Mouse (Mus musculus): Measurements from ENCODE around the gene Cdk14. TPM values are rescaled to one million over a fixed set of nuclear protein-coding genes. Genes with fewer than 3 reads are reported as not detected.

Gene Cdk14
- polyA plus RNA-seq, 1 experiment from 2014 or later = 47.3 TPM

DNA sequence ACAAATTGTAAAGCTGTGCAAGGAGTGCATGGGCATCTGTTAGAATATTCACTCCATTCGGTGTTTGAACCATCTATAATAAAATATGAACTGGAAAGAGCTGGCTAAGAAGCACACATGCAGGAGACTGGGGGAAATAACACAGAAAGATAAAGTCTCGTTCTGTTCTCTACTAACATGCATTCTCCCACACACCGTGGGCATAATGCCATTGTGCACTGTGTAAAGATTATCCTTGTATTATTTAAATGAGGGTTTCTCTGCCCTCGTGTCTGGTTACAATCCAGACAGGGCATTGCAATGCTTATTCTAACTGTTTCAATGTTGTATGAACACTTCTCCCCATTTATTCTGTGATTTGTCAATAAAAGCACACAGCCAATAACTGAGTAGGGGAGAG, 18.1 kb downstream of the Cdk14 start:
- Histone ChIP-seq H3K9me3 (ENCODE audit: control insufficient read depth, low read length) (no peaks in the 10 kb centered on the region), H3K4me3 (ENCODE audit: low read length) (no peak overlapping the region), H3K36me3 (ENCODE audit: control insufficient read depth, insufficient read depth, low read length) (no peaks in the 10 kb centered on the region), H3K27me3 (replicated peaks; ENCODE audit: control insufficient read depth, insufficient read depth, low read length) (no peaks in the 10 kb centered on the region), H3K27ac (ENCODE audit: low read depth, low read length) (no peak overlapping the region), H3K9ac (ENCODE audit: low read depth, low read length) (no peak overlapping the region), H3K4me1 (ENCODE audit: control insufficient read depth, insufficient read depth, low read depth, low read length) (no peaks in the 10 kb centered on the region), H3K4me2 (ENCODE audit: low read length) (no peak overlapping the region)
- ATAC-seq = no peak
- 63% methylated on average over 4 of the region's 4 CpGs for WGBS

DNA sequence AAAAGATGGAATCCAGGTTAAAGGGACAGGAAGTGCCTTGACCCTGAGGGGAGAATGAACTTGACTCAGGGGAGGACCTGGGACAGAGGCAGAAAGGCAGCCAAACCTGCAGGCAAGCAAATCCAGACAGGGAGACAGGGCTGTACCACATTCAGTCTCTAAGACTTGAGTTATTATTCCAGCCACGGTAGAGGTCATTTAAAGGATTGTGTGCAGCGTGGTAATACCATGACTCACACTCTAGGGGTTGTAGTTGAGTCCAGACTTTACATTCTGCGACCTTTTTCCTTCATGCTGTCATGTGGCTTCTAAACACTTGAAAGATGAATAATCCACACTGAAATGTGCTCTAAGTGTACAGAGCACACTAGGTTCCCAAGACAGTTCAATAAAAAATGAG, 27.3 kb downstream of the Cdk14 start:
- no peak overlapping the region for H3K4me3 ChIP-seq (ENCODE audit: low read length)
- H3K9me3 ChIP-seq (ENCODE audit: control insufficient read depth, low read length) = no peaks in the 10 kb centered on the region
- H3K9ac ChIP-seq (ENCODE audit: low read depth, low read length) = no peak overlapping the region
- H3K36me3 ChIP-seq (ENCODE audit: control insufficient read depth, insufficient read depth, low read length) = no peaks in the 10 kb centered on the region
- no peaks in the 10 kb centered on the region for H3K4me1 ChIP-seq (ENCODE audit: control insufficient read depth, insufficient read depth, low read depth, low read length)
- no peak overlapping the region for H3K4me2 ChIP-seq (ENCODE audit: low read length)
- H3K27ac ChIP-seq (ENCODE audit: low read depth, low read length) = no peak overlapping the region
- WGBS = 41% methylated on average over 3 of the region's 3 CpGs
- H3K27me3 ChIP-seq (replicated peaks; ENCODE audit: control insufficient read depth, insufficient read depth, low read length) = no peaks in the 10 kb centered on the region
- ATAC-seq = no peak

DNA sequence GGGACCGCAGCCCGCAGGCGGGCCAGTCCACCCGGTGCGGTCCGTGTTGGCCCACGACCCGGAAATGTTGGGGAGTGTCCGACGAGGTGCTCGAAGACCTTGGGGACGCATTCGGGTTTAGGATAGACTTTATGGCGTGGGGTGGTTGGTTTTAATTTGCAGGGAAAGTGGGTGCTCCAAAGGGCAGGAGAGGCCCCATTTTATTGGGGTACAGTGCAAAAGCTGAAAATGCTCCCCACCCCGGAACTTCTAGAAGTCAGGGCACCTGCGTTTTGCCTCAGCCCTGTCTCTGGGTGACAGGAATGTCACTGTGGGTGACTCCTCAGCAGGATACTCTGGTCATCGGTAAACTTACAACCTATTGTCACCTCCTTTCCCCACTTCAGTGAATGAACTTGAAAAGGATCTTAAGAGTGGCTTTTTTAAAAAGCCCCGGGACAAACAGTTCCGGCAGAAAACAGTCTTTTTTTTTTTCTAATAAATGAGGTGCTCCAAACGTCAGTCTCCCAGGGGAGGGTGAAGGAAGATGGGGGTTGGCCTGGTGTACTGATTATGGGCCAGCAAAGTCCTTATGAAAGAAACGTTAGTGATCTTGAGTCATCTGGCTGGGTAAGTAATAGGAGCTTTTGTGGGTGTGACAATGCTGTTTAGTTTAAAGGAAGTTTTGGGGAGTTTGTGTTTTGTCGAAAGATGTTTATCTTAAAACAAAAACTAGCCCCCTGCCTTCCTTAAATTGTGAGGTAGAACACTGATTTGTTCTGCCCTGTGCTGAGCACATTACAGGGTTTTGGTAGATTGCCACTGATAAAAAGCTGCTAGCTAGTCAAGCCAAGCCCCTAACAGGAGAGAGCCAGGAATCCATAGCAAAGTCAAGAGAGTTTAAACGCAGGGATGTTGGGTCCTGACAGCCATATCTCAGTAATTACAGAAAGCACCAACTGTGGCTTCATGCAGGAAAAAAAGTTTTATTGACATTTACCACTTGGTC, 39.1 kb downstream of the Cdk14 start:
- ATAC-seq = no peak; the same call in 1 of the 2 replicates

DNA sequence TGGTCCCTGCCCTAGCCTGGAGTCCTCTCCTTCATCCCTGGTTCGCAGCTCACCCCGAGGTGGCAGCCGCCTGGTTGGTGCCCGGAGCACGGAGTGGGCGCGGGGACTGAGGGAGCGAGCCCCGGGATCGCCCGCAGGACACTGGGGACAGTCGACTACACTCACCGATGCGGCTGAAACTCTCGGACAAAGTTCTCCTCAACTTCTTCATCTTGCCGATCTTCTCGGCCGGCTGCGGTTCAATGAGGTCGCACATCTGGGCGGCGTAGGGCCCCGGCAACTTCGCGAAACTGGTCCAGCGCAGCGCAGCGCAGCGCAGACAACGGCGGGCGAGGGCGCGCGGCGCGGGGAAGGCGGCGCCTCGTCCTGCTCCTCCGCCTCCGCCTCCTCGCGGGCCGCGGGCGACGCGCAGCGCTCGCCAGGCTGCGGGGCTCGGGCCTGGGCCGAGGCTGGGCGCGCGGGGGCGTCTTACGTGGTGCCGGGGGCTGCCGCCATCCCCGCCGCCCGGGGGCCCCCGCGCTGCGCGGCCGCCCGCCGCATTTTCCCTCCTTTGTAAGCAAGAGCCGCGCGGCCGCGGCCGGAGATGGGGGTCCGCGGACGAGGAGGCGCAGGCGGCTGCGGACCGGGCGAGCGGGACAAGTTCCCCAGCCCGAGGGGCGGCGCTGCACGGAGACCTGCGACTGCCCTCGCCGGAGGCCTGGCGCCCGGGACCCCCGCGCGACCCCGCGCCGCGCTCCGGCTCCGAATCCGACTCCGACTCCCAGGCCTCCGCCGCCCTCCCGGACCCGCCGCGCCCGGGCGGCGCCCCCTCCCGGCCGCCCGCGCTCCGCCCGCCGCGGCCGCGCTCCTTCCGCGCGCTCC, 40.0 kb downstream of the Cdk14 start:
- Histone ChIP-seq H3K27me3 (replicated peaks; ENCODE audit: control insufficient read depth, insufficient read depth, low read length) (no peaks in the 10 kb centered on the region), H3K4me3 (ENCODE audit: low read length) (peak overlapping the region; percentile 50), H3K27ac (ENCODE audit: low read depth, low read length) (peak overlapping the region; percentile 94), H3K36me3 (ENCODE audit: control insufficient read depth, insufficient read depth, low read length) (no peaks in the 10 kb centered on the region), H3K4me2 (ENCODE audit: low read length) (peak overlapping the region; percentile 62), H3K9me3 (ENCODE audit: control insufficient read depth, low read length) (no peaks in the 10 kb centered on the region), H3K4me1 (ENCODE audit: control insufficient read depth, insufficient read depth, low read depth, low read length) (peaks cover 12% of the 10 kb centered on the region), H3K9ac (ENCODE audit: low read depth, low read length) (peak overlapping the region; percentile 88)
- WGBS = 0% methylated on average over 75 of the region's 128 CpGs
- ATAC-seq = peak; percentile 94

More for the DNA sequence above, 39.1 kb downstream of the Cdk14 start:
- Histone ChIP-seq H3K4me2 (ENCODE audit: low read length) (peak overlapping the region; percentile 62), H3K9ac (ENCODE audit: low read depth, low read length) (peak overlapping the region; percentile 88), H3K4me3 (ENCODE audit: low read length) (peak overlapping the region; percentile 50), H3K27ac (ENCODE audit: low read depth, low read length) (peak overlapping the region; percentile 94), H3K4me1 (ENCODE audit: control insufficient read depth, insufficient read depth, low read depth, low read length) (peaks cover 12% of the 10 kb centered on the region), H3K27me3 (replicated peaks; ENCODE audit: control insufficient read depth, insufficient read depth, low read length) (no peaks in the 10 kb centered on the region), H3K36me3 (ENCODE audit: control insufficient read depth, insufficient read depth, low read length) (no peaks in the 10 kb centered on the region), H3K9me3 (ENCODE audit: control insufficient read depth, low read length) (no peaks in the 10 kb centered on the region)
- 4% methylated on average over 23 of the region's 23 CpGs for WGBS

DNA sequence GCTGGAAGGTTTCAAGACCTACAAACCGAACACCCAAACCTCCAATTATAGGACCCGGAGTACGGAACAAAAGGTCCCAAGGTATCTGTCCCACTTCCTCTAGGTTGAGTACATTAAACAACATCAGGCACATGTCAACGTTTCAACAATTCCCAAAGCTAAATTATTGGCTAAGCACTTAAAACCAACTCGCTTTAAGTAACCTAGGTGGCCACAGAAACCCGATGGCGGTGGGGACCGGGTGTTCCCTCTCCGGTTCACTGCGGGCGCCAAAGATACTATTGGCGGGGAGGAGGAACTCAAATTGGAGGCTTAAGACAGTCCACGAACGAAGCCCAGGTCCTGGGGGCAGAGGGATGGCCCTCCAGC, 40.6 kb downstream of the Cdk14 start:
- WGBS = under 1% methylated on average over 14 of the region's 14 CpGs
- Histone ChIP-seq H3K27ac (ENCODE audit: low read depth, low read length) (peak overlapping the region; percentile 94), H3K4me3 (ENCODE audit: low read length) (peak overlapping the region; percentile 50), H3K4me2 (ENCODE audit: low read length) (peak overlapping the region; percentile 62), H3K9me3 (ENCODE audit: control insufficient read depth, low read length) (no peaks in the 10 kb centered on the region), H3K4me1 (ENCODE audit: control insufficient read depth, insufficient read depth, low read depth, low read length) (peaks cover 12% of the 10 kb centered on the region), H3K27me3 (replicated peaks; ENCODE audit: control insufficient read depth, insufficient read depth, low read length) (no peaks in the 10 kb centered on the region), H3K36me3 (ENCODE audit: control insufficient read depth, insufficient read depth, low read length) (no peaks in the 10 kb centered on the region), H3K9ac (ENCODE audit: low read depth, low read length) (peak overlapping the region; percentile 88)
- no peak for ATAC-seq

DNA sequence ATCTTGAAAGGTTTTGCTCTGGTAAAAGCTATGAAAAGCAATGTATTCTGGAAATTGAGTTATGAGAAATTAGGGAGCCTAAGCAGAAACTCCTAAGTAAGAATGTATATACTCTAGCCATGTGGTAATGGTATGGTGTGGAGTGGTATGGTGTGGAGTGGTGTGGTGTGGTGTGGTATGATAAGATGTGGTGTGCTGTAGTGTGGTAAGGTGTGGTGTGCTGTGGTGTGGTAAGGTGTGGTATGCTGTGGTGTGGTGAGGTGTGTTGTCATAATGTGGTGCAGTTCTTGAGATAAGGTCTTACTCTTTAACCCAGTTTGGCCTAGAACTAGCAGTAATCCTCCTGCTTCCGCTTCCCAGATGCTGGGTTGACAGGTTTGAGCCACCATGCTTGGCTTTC, 45.7 kb downstream of the Cdk14 start:
- peaks cover 8% of the 10 kb centered on the region for H3K4me1 ChIP-seq (ENCODE audit: control insufficient read depth, insufficient read depth, low read depth, low read length)
- no peak overlapping the region for H3K4me3 ChIP-seq (ENCODE audit: low read length)
- WGBS = 94% methylated on average over 1 of the region's 1 CpGs
- H3K27me3 ChIP-seq (replicated peaks; ENCODE audit: control insufficient read depth, insufficient read depth, low read length) = no peaks in the 10 kb centered on the region
- H3K36me3 ChIP-seq (ENCODE audit: control insufficient read depth, insufficient read depth, low read length) = no peaks in the 10 kb centered on the region
- no peak overlapping the region for H3K4me2 ChIP-seq (ENCODE audit: low read length)
- no peak overlapping the region for H3K9ac ChIP-seq (ENCODE audit: low read depth, low read length)
- ATAC-seq = no peak
- no peaks in the 10 kb centered on the region for H3K9me3 ChIP-seq (ENCODE audit: control insufficient read depth, low read length)
- no peak overlapping the region for H3K27ac ChIP-seq (ENCODE audit: low read depth, low read length)

DNA sequence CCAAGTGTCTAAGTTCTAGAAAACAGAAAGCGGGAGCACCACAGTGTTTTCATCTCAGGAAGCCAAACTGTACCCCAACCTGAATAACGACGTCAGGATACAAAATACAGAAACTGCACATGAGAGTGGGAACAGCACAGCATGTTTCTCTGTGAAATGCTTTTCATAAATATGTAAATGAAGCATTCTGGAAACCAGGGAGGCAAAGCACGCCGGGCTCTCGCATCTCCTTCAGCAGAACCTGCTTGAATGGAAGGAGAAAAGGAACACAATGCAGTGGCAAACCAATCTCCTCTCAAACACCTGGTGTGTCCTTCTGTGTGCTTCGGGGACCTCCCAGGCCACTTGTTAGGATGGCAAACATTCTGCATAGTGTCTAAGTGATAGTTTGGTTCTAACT, 46.6 kb downstream of the Cdk14 start:
- Histone ChIP-seq H3K4me1 (ENCODE audit: control insufficient read depth, insufficient read depth, low read depth, low read length) (peaks cover 4% of the 10 kb centered on the region), H3K27me3 (replicated peaks; ENCODE audit: control insufficient read depth, insufficient read depth, low read length) (no peaks in the 10 kb centered on the region), H3K36me3 (ENCODE audit: control insufficient read depth, insufficient read depth, low read length) (no peaks in the 10 kb centered on the region), H3K9me3 (ENCODE audit: control insufficient read depth, low read length) (no peaks in the 10 kb centered on the region), H3K4me3 (ENCODE audit: low read length) (no peak overlapping the region), H3K9ac (ENCODE audit: low read depth, low read length) (no peak overlapping the region), H3K27ac (ENCODE audit: low read depth, low read length) (no peak overlapping the region), H3K4me2 (ENCODE audit: low read length) (no peak overlapping the region)
- no peak for ATAC-seq
- 33% methylated on average over 7 of the region's 7 CpGs for WGBS

DNA sequence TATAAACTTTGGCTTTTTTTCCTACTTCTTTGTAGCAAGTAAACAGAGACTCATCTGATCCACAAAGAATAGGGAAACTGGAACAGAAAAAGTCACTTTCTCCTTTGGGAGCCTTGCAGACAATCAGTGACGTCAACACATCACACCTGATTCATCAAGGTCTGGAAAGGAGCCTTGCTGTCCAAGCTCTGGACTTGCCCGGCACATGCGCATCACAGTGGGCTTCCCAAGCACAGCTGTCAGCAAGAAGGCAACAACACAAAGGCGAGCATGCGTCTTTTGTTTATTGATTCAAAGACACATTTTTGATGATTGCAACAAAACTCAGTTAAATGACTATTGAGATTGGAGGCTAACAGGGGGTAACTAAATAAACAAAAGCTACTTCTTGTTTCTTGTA, 47.2 kb downstream of the Cdk14 start:
- Histone ChIP-seq H3K36me3 (ENCODE audit: control insufficient read depth, insufficient read depth, low read length) (no peaks in the 10 kb centered on the region), H3K4me1 (ENCODE audit: control insufficient read depth, insufficient read depth, low read depth, low read length) (no peaks in the 10 kb centered on the region), H3K27ac (ENCODE audit: low read depth, low read length) (no peak overlapping the region), H3K4me3 (ENCODE audit: low read length) (no peak overlapping the region), H3K27me3 (replicated peaks; ENCODE audit: control insufficient read depth, insufficient read depth, low read length) (no peaks in the 10 kb centered on the region), H3K9me3 (ENCODE audit: control insufficient read depth, low read length) (no peaks in the 10 kb centered on the region), H3K4me2 (ENCODE audit: low read length) (no peak overlapping the region), H3K9ac (ENCODE audit: low read depth, low read length) (no peak overlapping the region)
- ATAC-seq = peak; percentile 48
- WGBS = 34% methylated on average over 5 of the region's 5 CpGs

DNA sequence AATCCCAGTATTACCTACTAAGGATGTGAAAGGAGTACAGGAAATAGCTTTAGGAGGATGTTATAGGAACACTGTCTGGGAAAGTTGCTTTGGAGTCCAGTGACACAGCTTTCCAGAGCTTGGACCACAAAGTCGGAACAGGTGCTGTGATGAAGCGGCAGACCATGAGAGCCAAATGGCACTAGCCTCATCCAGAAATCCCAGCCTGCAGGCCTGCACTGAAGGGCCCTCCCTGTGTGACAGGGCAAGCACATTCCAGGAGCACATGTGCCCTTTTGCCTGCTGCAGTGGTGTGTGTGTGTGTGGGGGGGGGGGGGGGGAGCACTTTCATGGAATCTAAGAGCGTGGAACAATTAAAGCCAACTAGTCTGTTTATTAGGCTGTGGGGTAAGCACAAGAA, 47.8 kb downstream of the Cdk14 start:
- ATAC-seq = peak; percentile 59
- H3K4me1 ChIP-seq (ENCODE audit: control insufficient read depth, insufficient read depth, low read depth, low read length) = no peaks in the 10 kb centered on the region
- no peak overlapping the region for H3K4me3 ChIP-seq (ENCODE audit: low read length)
- H3K36me3 ChIP-seq (ENCODE audit: control insufficient read depth, insufficient read depth, low read length) = no peaks in the 10 kb centered on the region
- H3K9ac ChIP-seq (ENCODE audit: low read depth, low read length) = no peak overlapping the region
- H3K4me2 ChIP-seq (ENCODE audit: low read length) = no peak overlapping the region
- WGBS = 33% methylated on average over 3 of the region's 3 CpGs
- H3K27ac ChIP-seq (ENCODE audit: low read depth, low read length) = no peak overlapping the region
- no peaks in the 10 kb centered on the region for H3K27me3 ChIP-seq (replicated peaks; ENCODE audit: control insufficient read depth, insufficient read depth, low read length)
- no peaks in the 10 kb centered on the region for H3K9me3 ChIP-seq (ENCODE audit: control insufficient read depth, low read length)
